Mouse (Mus musculus) cerebellum, adult 11-12 months (tissue): ENCODE results near the gene Hhip.
"Not testable (repeated sequence)": the region's sequence is repeated elsewhere in the genome, so short reads cannot be mapped to it uniquely, and the experiment has no call there.

ENCODE experiments used
- DNase-seq: peaks from one replicate; pipeline ENCODE4 v3.0.0; 2022

The Hhip gene

DNA sequence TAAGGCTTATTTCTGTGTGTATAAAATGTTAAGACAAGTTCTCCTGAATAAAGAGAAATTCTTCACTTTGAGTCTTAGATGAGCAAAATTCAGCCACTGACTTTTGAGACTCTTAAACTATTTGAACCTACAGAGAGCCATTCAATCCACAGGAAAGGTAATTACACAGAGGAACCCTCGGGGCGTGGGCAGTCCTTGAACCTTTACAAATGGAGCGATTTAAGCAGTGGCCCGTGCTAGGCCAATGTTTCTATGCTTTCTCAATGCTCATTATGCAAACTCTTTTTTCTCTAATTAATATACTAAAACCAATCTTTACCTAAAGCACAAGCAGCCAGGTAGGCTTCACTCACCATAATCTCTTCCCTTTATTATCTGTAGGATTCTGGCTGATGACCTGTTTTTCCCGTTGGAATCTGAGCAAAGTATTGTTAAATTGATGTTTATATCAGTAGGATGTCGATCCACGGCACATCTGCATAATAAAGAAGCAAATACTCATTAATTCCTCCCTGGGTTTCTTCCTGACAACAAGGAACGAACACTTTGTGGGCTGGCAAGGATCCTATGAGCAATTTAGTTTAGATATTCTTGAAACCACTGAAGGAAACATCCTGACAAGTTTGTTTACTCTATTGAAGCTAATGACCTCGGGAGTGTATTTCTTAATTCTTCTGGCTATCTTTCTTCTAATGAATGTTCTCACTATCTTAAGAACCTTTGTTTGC is 65.5 kb downstream of the Hhip start:
- no peak for DNase-seq

DNA sequence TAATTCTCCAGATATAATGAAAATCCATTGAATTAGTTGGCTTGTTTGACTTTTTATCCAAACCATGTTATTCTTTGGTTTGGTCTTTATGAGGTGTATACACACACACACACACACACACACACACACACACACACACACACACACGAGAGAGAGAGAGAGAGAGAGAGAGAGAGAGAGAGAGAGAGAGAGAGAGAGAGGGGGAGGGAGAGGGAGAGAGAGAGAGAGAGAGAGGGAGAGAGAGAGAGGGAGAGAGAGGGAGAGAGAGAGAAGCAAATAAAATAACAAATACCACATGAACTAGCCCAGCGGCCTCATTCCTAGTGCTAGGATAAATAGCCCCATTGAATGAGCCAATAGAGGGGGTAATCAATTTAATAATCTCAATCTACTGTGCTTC is 66.4 kb downstream of the Hhip start:
- not testable (repeated sequence) for DNase-seq

GRCm38 (mm10) chr8:79984946-79985345 is 72.9 kb downstream of the Hhip start:
- DNase-seq, result no peak

DNA sequence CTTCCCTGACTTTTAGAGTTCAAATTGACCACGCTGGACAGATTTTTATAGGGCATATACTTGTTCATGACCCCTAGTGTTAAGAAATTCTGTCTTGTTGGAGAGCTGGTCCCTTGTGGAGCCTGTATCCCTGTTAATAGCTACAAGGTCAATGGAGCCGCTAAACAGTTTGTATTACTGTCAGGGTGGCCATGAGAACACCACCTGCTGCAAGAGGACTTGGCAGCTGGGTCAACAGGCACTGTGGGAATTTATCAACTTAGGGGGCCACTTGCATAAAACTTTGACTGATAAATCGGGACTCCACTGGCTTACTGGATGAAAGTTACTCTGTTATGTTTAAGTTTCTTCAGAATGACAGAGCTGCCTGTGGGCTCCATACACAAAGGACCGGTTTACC is 75.7 kb downstream of the Hhip start:
- no peak for DNase-seq

DNA sequence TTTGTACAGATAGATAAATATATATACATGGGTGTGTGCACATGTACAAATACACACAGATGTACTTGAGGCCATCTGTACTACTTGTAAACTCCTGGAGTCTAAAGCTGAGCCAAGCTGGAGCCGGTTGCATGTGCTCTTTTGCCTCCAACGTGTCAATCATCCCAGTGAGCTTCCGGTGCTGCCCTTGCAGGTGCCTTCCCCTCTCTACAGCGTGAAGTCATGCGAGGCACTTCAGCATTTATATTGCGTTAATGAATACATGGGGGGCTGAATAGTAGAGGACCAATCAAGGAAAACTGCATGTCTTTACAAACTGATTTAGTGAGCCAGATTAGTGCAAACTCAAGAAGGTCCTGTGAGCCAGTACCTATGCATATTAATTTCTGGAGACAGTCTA is 91.6 kb downstream of the Hhip start:
- no peak for DNase-seq

GRCm38 (mm10) chr8:79952857-79953256 is 104.9 kb downstream of the Hhip start:
- no peak for DNase-seq

DNA sequence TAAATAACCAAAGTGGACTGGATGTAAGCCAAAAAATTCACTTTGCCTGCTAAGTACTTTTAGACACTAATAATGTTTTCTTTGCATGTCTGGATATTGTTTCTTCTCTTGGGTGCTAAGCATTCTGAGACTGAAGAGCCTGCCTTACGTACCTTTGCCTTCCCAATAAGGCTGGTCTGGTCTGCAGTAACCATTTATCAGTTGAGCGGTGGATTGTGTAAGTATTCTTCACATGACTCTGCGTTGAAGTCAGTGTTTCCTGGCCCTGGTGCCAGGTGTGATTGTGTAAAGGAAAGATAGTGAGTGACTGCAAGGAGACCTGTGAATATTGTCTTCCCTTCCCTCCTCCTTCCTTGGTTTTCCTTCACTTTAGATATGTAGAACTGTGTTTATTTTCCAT is 107.4 kb downstream of the Hhip start:
- DNase-seq, result no peak

GRCm38 (mm10) chr8:79945501-79946076 is 112.2 kb downstream of the Hhip start:
- DNase-seq, result no peak

GRCm38 (mm10) chr8:79941070-79941469 is 116.7 kb downstream of the Hhip start:
- no peak for DNase-seq

- DNase-seq, result no peak
These were observed 120.9 kb downstream of the Hhip start for GRCm38 (mm10) chr8:79936856-79937445.

DNA sequence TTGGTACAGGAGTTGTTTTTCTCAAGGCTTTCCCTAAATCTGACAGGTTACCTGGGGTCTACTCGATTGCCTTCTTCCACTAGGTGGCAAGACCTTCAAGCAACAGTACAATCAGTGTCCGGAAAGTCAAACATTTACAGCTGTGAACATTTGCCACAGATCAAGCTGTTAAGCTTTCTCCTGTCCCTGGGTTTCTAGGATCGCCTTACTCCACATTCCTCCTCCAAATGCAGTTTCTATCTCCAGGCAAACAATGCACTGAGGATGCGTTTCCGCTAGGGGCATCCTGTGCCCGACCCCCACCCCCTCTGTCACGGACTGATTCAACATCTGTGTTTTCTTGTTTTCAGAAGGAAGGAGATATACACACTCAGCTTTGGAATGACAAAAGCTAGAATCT is 122.0 kb downstream of the Hhip start:
- DNase-seq, result no peak

- no peak for DNase-seq
These were observed 128.6 kb downstream of the Hhip start for GRCm38 (mm10) chr8:79929202-79929601.

- no peak for DNase-seq
These were observed 140.6 kb downstream of the Hhip start for GRCm38 (mm10) chr8:79917211-79917610.
